Mouse (Mus musculus) midbrain, embryonic 14.5 days (tissue): ENCODE data around the gene Noc2l. TPM values are rescaled to one million over a fixed set of nuclear protein-coding genes. Genes with fewer than 3 reads are reported as not detected.
A peak's percentile ranks its signal among the peaks of the same experiment; 100 is the strongest.

ENCODE experiments used
- ATAC-seq: fragments of 200-750 bp; cut with Nextera tagmentation; 2 replicates; pipeline ENCODE4 v1.8.0; 2017; ENCODE audit warnings: moderate number of reproducible peaks, moderate library complexity; ENCODE audit not compliant: low FRiP score, low TSS enrichment
- DNase-seq: peaks from one replicate; pipeline ENCODE4 v3.0.0-alpha.2; 2015
- H3K27ac ChIP-seq: fragments of 300-500 bp; sonication (generic); replicated peaks from 2 replicates; pipeline ENCODE4 v1.5.1; 2014; ENCODE audit warnings: mild to moderate bottlenecking, low read depth, low read length, moderate library complexity
- H3K27me3 ChIP-seq: fragments of 300-500 bp; sonication (generic); 2 replicates; pipeline ENCODE4 v1.6.1; 2014; ENCODE audit warnings: low read length, control low read depth, mixed read lengths; ENCODE audit not compliant: control insufficient read depth, insufficient read depth
- H3K36me3 ChIP-seq: fragments of 300-500 bp; sonication (generic); 2 replicates; pipeline ENCODE4 v1.6.1; 2014; ENCODE audit warnings: low read length, control low read depth; ENCODE audit not compliant: control insufficient read depth, insufficient read depth
- H3K4me1 ChIP-seq: fragments of 300-500 bp; sonication (generic); 2 replicates; pipeline ENCODE4 v1.6.1; 2014; ENCODE audit warnings: mild to moderate bottlenecking, antibody characterized with exemption, low read length, control low read depth; ENCODE audit not compliant: control insufficient read depth, insufficient read depth
- H3K4me2 ChIP-seq: fragments of 300-500 bp; sonication (generic); 2 replicates; pipeline ENCODE4 v1.6.1; 2014; ENCODE audit warnings: mild to moderate bottlenecking, low read length, moderate library complexity
- H3K4me3 ChIP-seq: fragments of 300-500 bp; sonication (generic); replicated peaks from 2 replicates; pipeline ENCODE4 v1.5.1; 2014; ENCODE audit warnings: low read depth, low read length
- H3K9ac ChIP-seq: fragments of 300-500 bp; sonication (generic); replicated peaks from 2 replicates; pipeline ENCODE4 v1.6.1; 2014; ENCODE audit warnings: mild to moderate bottlenecking, low read length, moderate library complexity
- H3K9me3 ChIP-seq: fragments of 300-500 bp; sonication (generic); 2 replicates; pipeline ENCODE4 v1.6.1; 2016; ENCODE audit warnings: low read length, control low read depth, mixed read lengths; ENCODE audit not compliant: control insufficient read depth
- WGBS: fragments of 180-500 bp; shearing (Covaris S2); extraction: QIAGEN DNeasy Blood & Tissue Kit; methylation state at CpG from one replicate; pipeline ENCODE4 v1.1.7; 2014; 5-methylcytosine and 5-hydroxymethylcytosine counted together
- polyA plus RNA-seq: library from polyadenylated mRNA; unstranded; fragments of >200 nt; fragmentation: Nextera tagmentation; extraction: Ambion mirVana; gene quantifications from 2 replicates; pipeline ENCODE4 v1.2.1, GENCODE M21; 2014

Gene Noc2l
- polyA plus RNA-seq, 1 experiment from 2014 or later, result 54.1 TPM

GRCm38 (mm10) chr4:156195927-156196870 lies 39.6 kb upstream of the Noc2l start:
- Histone ChIP-seq H3K9me3 (no peaks in the 10 kb centered on the region), H3K36me3 (peaks cover 27% of the 10 kb centered on the region), H3K4me2 (peak overlapping the region; percentile 88), H3K9ac (peak overlapping the region; percentile 80), H3K4me1 (peaks cover 29% of the 10 kb centered on the region), H3K27me3 (no peaks in the 10 kb centered on the region), H3K4me3 (peak overlapping the region; percentile 90), H3K27ac (peak overlapping the region; percentile 93)
- 3% methylated on average over 35 of the region's 35 CpGs for WGBS
- DNase-seq, result peak; percentile 83
- no peak for ATAC-seq

- Histone ChIP-seq H3K4me3 (peak within 1 kb of the TSS; percentile 90), H3K4me1 (peaks cover 27% of the 10 kb centered on the region), H3K27ac (peak within 1 kb of the TSS; percentile 93), H3K4me2 (peak within 1 kb of the TSS; percentile 88), H3K9me3 (no peaks in the 10 kb centered on the region), H3K9ac (peak within 1 kb of the TSS; percentile 80), H3K27me3 (no peaks in the 10 kb centered on the region), H3K36me3 (peaks cover 16% of the 10 kb centered on the region; the same call in 1 of the 2 replicates)
- WGBS, result under 1% methylated on average over 57 of the region's 88 CpGs
- DNase-seq, result peak; percentile 93
- peak; percentile 87 for ATAC-seq
These were observed 38.5 kb upstream of the Noc2l start, which contains the start of gene Agrn for GRCm38 (mm10) chr4:156197131-156197828. TSS of gene Agrn (minus strand) at chr4:156197488.

GRCm38 (mm10) chr4:156197829-156198205 lies 38.0 kb upstream of the Noc2l start:
- H3K36me3 ChIP-seq, result peaks cover 10% of the 10 kb centered on the region; the same call in 1 of the 2 replicates
- peaks cover 27% of the 10 kb centered on the region for H3K4me1 ChIP-seq
- peak overlapping the region; percentile 93 for H3K27ac ChIP-seq
- H3K9me3 ChIP-seq, result no peaks in the 10 kb centered on the region
- ATAC-seq (peak; percentile 92), DNase-seq (no peak)
- no peaks in the 10 kb centered on the region for H3K27me3 ChIP-seq
- H3K4me3 ChIP-seq, result peak overlapping the region; percentile 90
- H3K9ac ChIP-seq, result peak overlapping the region; percentile 59
- H3K4me2 ChIP-seq, result peak overlapping the region; percentile 88
- under 1% methylated on average over 26 of the region's 26 CpGs for WGBS

GRCm38 (mm10) chr4:156200623-156201475 lies 35.0 kb upstream of the Noc2l start, which contains the start of gene Isg15:
TSS of gene Isg15 (minus strand) at chr4:156200818.
- ATAC-seq, result no peak
- H3K4me2 ChIP-seq, result no peak within 1 kb of the TSS

GRCm38 (mm10) chr4:156202462-156202893 lies 33.3 kb upstream of the Noc2l start:
- ATAC-seq, result no peak
- peak overlapping the region; percentile 63; the same call in 1 of the 2 replicates for H3K9ac ChIP-seq
- H3K4me3 ChIP-seq, result peak overlapping the region; percentile 51
- peaks cover 5% of the 10 kb centered on the region; the same call in 1 of the 2 replicates for H3K27me3 ChIP-seq
- 46% methylated on average over 12 of the region's 12 CpGs for WGBS
- H3K27ac ChIP-seq, result no peak overlapping the region; the same call in 1 of the 2 replicates
- no peak for DNase-seq
- H3K4me1 ChIP-seq, result peaks cover 17% of the 10 kb centered on the region
- peak overlapping the region; percentile 94 for H3K4me2 ChIP-seq
- H3K36me3 ChIP-seq, result no peaks in the 10 kb centered on the region
- no peaks in the 10 kb centered on the region for H3K9me3 ChIP-seq

More at GRCm38 (mm10) chr4:156200623-156201475, 35.0 kb upstream of the Noc2l start, which contains the start of gene Isg15:
- Histone ChIP-seq H3K4me1 (peaks cover 17% of the 10 kb centered on the region), H3K27ac (no peak within 1 kb of the TSS), H3K9ac (no peak within 1 kb of the TSS), H3K36me3 (no peaks in the 10 kb centered on the region), H3K9me3 (no peaks in the 10 kb centered on the region), H3K27me3 (peaks cover 5% of the 10 kb centered on the region; the same call in 1 of the 2 replicates), H3K4me3 (no peak within 1 kb of the TSS)
- WGBS, result 70% methylated on average over 10 of the region's 10 CpGs
- DNase-seq, result no peak

- H3K27ac ChIP-seq, result peak within 1 kb of the TSS; percentile 70
- H3K9ac ChIP-seq, result peak within 1 kb of the TSS; percentile 63
- WGBS, result under 1% methylated on average over 35 of the region's 39 CpGs
- ATAC-seq (peak; percentile 79), DNase-seq (peak; percentile 82)
- H3K4me2 ChIP-seq, result peak within 1 kb of the TSS; percentile 94
- peaks cover 5% of the 10 kb centered on the region; the same call in 1 of the 2 replicates for H3K27me3 ChIP-seq
- H3K4me1 ChIP-seq, result peaks cover 17% of the 10 kb centered on the region
- peak within 1 kb of the TSS; percentile 51 for H3K4me3 ChIP-seq
- H3K36me3 ChIP-seq, result no peaks in the 10 kb centered on the region
- no peaks in the 10 kb centered on the region for H3K9me3 ChIP-seq
These were observed 32.8 kb upstream of the Noc2l start, which contains the start of gene AW011738 for GRCm38 (mm10) chr4:156203001-156203412. TSS of gene AW011738 (plus strand) at chr4:156203304.

GRCm38 (mm10) chr4:156203413-156204131 lies 32.2 kb upstream of the Noc2l start:
- Histone ChIP-seq H3K9ac (peak overlapping the region; percentile 63), H3K36me3 (no peaks in the 10 kb centered on the region), H3K4me1 (peaks cover 17% of the 10 kb centered on the region), H3K4me2 (peak overlapping the region; percentile 94), H3K4me3 (peak overlapping the region; percentile 51), H3K27me3 (peaks cover 5% of the 10 kb centered on the region; the same call in 1 of the 2 replicates), H3K27ac (peak overlapping the region; percentile 70), H3K9me3 (no peaks in the 10 kb centered on the region)
- DNase-seq (peak; percentile 71), ATAC-seq (peak; percentile 43; the same call in 1 of the 2 replicates)
- under 1% methylated on average over 49 of the region's 49 CpGs for WGBS
